Mouse (Mus musculus) heart, embryonic 14.5 days (tissue): ENCODE measurements around the gene Tnni3. TPM values are rescaled to one million over a fixed set of nuclear protein-coding genes. Genes with fewer than 3 reads are reported as not detected.

Source experiments
- ATAC-seq: fragments of 200-750 bp; cut with Nextera tagmentation; 2 replicates; pipeline ENCODE4 v1.8.0; 2017; ENCODE audit warnings: low read depth, moderate TSS enrichment; ENCODE audit not compliant: insufficient number of reproducible peaks, insufficient read depth, low FRiP score
- H3K27ac ChIP-seq, 2 experiments: fragments of 200-500 bp in 1 of 2; fragments of 300-500 bp in 1 of 2; sonication (generic) in 1 of 2; replicated peaks in 1 of 2; 2 replicates each; pipeline ENCODE4 v1.5.1; 2012 to 2014; ENCODE audit warnings: low read depth in 2 of 2, low read length in 2 of 2, control low read depth in 1 of 2, mild to moderate bottlenecking in 1 of 2, mixed read lengths in 1 of 2; ENCODE audit not compliant: control insufficient read depth in 1 of 2, insufficient read depth in 1 of 2
- H3K27me3 ChIP-seq: fragments of 300-500 bp; sonication (generic); 2 replicates; pipeline ENCODE4 v1.6.1; 2014; ENCODE audit warnings: mild to moderate bottlenecking, low read length, control low read depth; ENCODE audit not compliant: control insufficient read depth, insufficient read depth
- H3K36me3 ChIP-seq: fragments of 300-500 bp; sonication (generic); 2 replicates; pipeline ENCODE4 v1.6.1; 2014; ENCODE audit warnings: mild to moderate bottlenecking, control low read depth, low read length, mixed read lengths; ENCODE audit not compliant: control insufficient read depth, insufficient read depth
- H3K4me1 ChIP-seq, 2 experiments: fragments of 200-500 bp in 1 of 2; fragments of 300-500 bp in 1 of 2; sonication (generic) in 1 of 2; 2 replicates each; pipeline ENCODE4 v1.6.1; 2012 to 2014; ENCODE audit warnings: low read length in 2 of 2, control low read depth in 1 of 2, mixed read lengths in 1 of 2; ENCODE audit not compliant: control insufficient read depth in 2 of 2, insufficient read depth in 2 of 2
- H3K4me2 ChIP-seq: fragments of 300-500 bp; sonication (generic); 2 replicates; pipeline ENCODE4 v1.6.1; 2014; ENCODE audit warnings: mild to moderate bottlenecking, low read length
- H3K4me3 ChIP-seq, 2 experiments: fragments of 200-500 bp in 1 of 2; fragments of 300-500 bp in 1 of 2; sonication (generic) in 1 of 2; 2 replicates each; pipeline ENCODE4 v1.5.1; 2012 to 2014; ENCODE audit warnings: low read length in 2 of 2, mild to moderate bottlenecking in 2 of 2, control low read depth in 1 of 2, low read depth in 1 of 2, moderate library complexity in 1 of 2; ENCODE audit not compliant: control insufficient read depth in 1 of 2, insufficient read depth in 1 of 2
- H3K9ac ChIP-seq: fragments of 300-500 bp; sonication (generic); 2 replicates; pipeline ENCODE4 v1.6.1; 2014; ENCODE audit warnings: mild to moderate bottlenecking, low read length
- H3K9me3 ChIP-seq: fragments of 300-500 bp; sonication (generic); 2 replicates; pipeline ENCODE4 v1.6.1; 2016; ENCODE audit warnings: low read length, control low read depth; ENCODE audit not compliant: control insufficient read depth
- WGBS: fragments of 180-500 bp; shearing (Covaris S2); extraction: QIAGEN DNeasy Blood & Tissue Kit; methylation state at CpG from one replicate; pipeline ENCODE4 v1.1.7; 2014; 5-methylcytosine and 5-hydroxymethylcytosine counted together
- polyA plus RNA-seq: library from polyadenylated mRNA; unstranded; fragments of >200 nt; fragmentation: Nextera tagmentation; extraction: Ambion mirVana; gene quantifications from 2 replicates; pipeline ENCODE4 v1.2.1, GENCODE M21; 2014

The Tnni3 gene
- polyA plus RNA-seq, 1 experiment from 2014 or later = 2,958 TPM

- no peak for ATAC-seq
Observed at GRCm38 (mm10) chr7:4546050-4546449, 22.0 kb upstream of the Tnni3 start.

GRCm38 (mm10) chr7:4542013-4542412 lies 18.0 kb upstream of the Tnni3 start:
- Histone ChIP-seq H3K4me2 (no peak overlapping the region), H3K9ac (no peak overlapping the region), H3K36me3 (no peaks in the 10 kb centered on the region), H3K27ac (no peak overlapping the region), H3K4me1 (peaks cover 7% of the 10 kb centered on the region in 2 experiments; a peak in 2 of 4 replicates), H3K27me3 (peaks cover 10% of the 10 kb centered on the region; the same call in 1 of the 2 replicates), H3K9me3 (no peaks in the 10 kb centered on the region), H3K4me3 (no peak overlapping the region)
- ATAC-seq = no peak
- 39% methylated on average over 17 of the region's 17 CpGs for WGBS

More at GRCm38 (mm10) chr7:4546050-4546449, 22.0 kb upstream of the Tnni3 start:
- no peaks in the 10 kb centered on the region for H3K36me3 ChIP-seq
- no peak overlapping the region for H3K27ac ChIP-seq
- 70% methylated on average over 15 of the region's 15 CpGs for WGBS
- peaks cover 13% of the 10 kb centered on the region; the same call in 1 of the 2 replicates for H3K27me3 ChIP-seq
- H3K4me1 ChIP-seq = peaks cover 10% of the 10 kb centered on the region in 2 experiments; a peak in 2 of 4 replicates
- H3K9ac ChIP-seq = no peak overlapping the region
- peak overlapping the region; percentile 62 for H3K4me2 ChIP-seq
- H3K4me3 ChIP-seq = no peak overlapping the region
- no peaks in the 10 kb centered on the region for H3K9me3 ChIP-seq

- H3K4me3 ChIP-seq = no peak overlapping the region
- ATAC-seq = no peak
- H3K4me1 ChIP-seq = peaks cover 2 to 4% of the 10 kb centered on the region in 2 experiments; a peak in 2 of 4 replicates
- H3K9ac ChIP-seq = no peak overlapping the region
- no peaks in the 10 kb centered on the region for H3K9me3 ChIP-seq
- peaks cover 3% of the 10 kb centered on the region; the same call in 1 of the 2 replicates for H3K27me3 ChIP-seq
- WGBS = 62% methylated on average over 5 of the region's 5 CpGs
- no peak overlapping the region for H3K27ac ChIP-seq
- no peak overlapping the region for H3K4me2 ChIP-seq
- no peaks in the 10 kb centered on the region for H3K36me3 ChIP-seq
Observed at GRCm38 (mm10) chr7:4541344-4541743, 17.3 kb upstream of the Tnni3 start.

GRCm38 (mm10) chr7:4539019-4539418 lies 15.0 kb upstream of the Tnni3 start:
- WGBS = 34% methylated on average over 2 of the region's 2 CpGs
- no peaks in the 10 kb centered on the region for H3K36me3 ChIP-seq
- H3K9ac ChIP-seq = no peak overlapping the region
- H3K4me3 ChIP-seq = no peak overlapping the region
- ATAC-seq = no peak
- H3K27ac ChIP-seq = no peak overlapping the region
- no peak overlapping the region for H3K4me2 ChIP-seq
- H3K27me3 ChIP-seq = 0 out of 2 replicates have a peak, but pooled peaks cover 3% of the 10 kb centered on the region
- no peaks in the 10 kb centered on the region for H3K9me3 ChIP-seq
- H3K4me1 ChIP-seq = no peaks in the 10 kb centered on the region

GRCm38 (mm10) chr7:4537181-4537580 lies 13.2 kb upstream of the Tnni3 start:
- Histone ChIP-seq H3K27me3 (no peaks in the 10 kb centered on the region), H3K4me1 (no peaks in the 10 kb centered on the region), H3K4me3 (no peak overlapping the region), H3K4me2 (no peak overlapping the region), H3K27ac (no peak overlapping the region), H3K36me3 (no peaks in the 10 kb centered on the region), H3K9ac (no peak overlapping the region), H3K9me3 (no peaks in the 10 kb centered on the region)
- ATAC-seq = no peak
- WGBS = 50% methylated on average over 4 of the region's 4 CpGs

GRCm38 (mm10) chr7:4536369-4536768 lies 12.3 kb upstream of the Tnni3 start:
- Histone ChIP-seq H3K27ac (no peak overlapping the region), H3K4me1 (0 out of 4 replicates have a peak, but pooled peaks cover 0 to 3% of the 10 kb centered on the region in 2 experiments), H3K27me3 (no peaks in the 10 kb centered on the region), H3K4me3 (no peak overlapping the region), H3K36me3 (no peaks in the 10 kb centered on the region), H3K9ac (no peak overlapping the region), H3K9me3 (no peaks in the 10 kb centered on the region), H3K4me2 (no peak overlapping the region)
- no peak for ATAC-seq
- WGBS = 84% methylated on average over 4 of the region's 4 CpGs

- H3K27ac ChIP-seq = no peak within 1 kb of the TSS
- no peaks in the 10 kb centered on the region for H3K9me3 ChIP-seq
- WGBS = 4% methylated on average over 28 of the region's 28 CpGs
- H3K27me3 ChIP-seq = 0 out of 2 replicates have a peak, but pooled peaks cover 2% of the 10 kb centered on the region
- peak within 1 kb of the TSS; percentile 28; the same call in 1 of the 2 replicates for H3K9ac ChIP-seq
- H3K4me3 ChIP-seq = peak within 1 kb of the TSS; percentile 34 to 49
- H3K4me1 ChIP-seq = peaks cover 0 to 5% of the 10 kb centered on the region in 2 experiments; a peak in 1 of 4 replicates
- H3K36me3 ChIP-seq = no peaks in the 10 kb centered on the region
- peak; percentile 86 for ATAC-seq
- H3K4me2 ChIP-seq = peak within 1 kb of the TSS; percentile 70
Observed at GRCm38 (mm10) chr7:4532005-4532729, 8.1 kb upstream of the Tnni3 start, which contains the start of gene Dnaaf3. Gene Dnaaf3 (minus strand): TSS chr7:4532453.
